Mouse (Mus musculus) brain, adult 2 months (tissue): ENCODE results near the gene Tmem88b.

Experiments
- DNase-seq: peaks from one replicate; pipeline ENCODE4 v3.0.0; 2011; ENCODE audit warnings: low read depth, low spot score

Gene Tmem88b

GRCm38 (mm10) chr4:155785819-155786218 lies at the start of gene Tmem88b:
Gene Tmem88b, minus strand, starts transcription at chr4:155785874.
- peak; percentile 88 for DNase-seq

DNA sequence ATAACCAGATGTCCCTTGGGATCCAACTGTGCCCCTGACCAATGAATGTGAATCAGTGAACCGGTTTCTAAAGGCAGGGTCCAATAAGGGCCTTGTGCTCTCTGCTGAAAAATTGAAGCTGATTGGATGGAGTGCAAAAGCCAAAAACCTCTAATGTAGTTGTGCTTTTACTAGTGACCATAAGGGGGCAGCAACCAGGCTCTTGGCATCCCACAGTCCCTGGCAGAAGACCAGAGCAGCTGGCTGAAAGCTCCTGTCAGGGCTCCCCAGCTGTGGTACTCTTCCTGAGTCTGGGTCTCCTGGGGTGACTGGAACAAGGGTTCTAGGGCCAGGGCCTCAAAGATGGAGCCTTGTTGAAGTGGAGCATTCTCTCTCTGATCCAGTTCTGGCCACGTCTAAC lies 48.2 kb upstream of the Tmem88b start:
- DNase-seq: peak; percentile 90

DNA sequence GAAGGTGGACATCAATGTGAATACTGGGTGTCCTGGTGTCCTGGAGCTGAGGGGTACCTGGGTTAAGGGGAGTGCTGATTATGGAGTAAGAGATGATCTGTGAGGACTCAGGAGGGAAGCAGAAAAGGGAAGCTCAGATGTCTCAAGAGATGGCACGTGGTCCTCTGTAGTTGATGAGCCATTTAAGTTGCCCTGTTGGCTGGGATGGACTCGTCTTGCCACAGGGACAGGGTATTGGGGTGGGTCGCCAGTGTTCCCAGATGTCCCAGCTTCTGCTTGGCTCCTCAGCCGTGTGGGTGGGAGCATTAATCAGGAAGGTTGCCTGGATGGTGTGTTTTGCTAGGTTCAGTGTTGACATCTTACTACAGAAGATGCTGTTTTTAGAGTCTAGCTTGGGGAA lies 47.6 kb upstream of the Tmem88b start:
- no peak for DNase-seq

DNA sequence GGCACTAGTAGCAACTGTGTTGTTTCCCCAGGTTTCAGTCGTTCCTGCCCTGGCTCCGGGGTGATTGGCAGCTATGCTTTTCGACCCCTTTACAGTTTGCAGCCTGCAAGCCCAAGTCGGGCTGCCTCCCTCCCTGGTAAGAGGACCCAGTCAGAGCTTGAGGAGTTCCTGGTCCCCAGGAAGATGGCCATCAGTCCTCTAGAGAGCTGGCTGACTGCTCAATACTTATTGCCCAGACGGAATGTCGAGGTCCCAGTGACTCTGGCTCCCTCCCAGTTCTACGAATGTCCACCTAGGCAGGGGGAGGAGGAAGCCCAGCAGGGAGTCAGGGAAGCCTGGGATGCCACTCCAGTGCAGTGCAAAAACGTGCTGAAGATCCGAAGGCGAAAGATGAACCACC lies 46.6 kb upstream of the Tmem88b start:
- DNase-seq: no peak

GRCm38 (mm10) chr4:155831831-155832230 lies 46.2 kb upstream of the Tmem88b start:
- no peak for DNase-seq

DNA sequence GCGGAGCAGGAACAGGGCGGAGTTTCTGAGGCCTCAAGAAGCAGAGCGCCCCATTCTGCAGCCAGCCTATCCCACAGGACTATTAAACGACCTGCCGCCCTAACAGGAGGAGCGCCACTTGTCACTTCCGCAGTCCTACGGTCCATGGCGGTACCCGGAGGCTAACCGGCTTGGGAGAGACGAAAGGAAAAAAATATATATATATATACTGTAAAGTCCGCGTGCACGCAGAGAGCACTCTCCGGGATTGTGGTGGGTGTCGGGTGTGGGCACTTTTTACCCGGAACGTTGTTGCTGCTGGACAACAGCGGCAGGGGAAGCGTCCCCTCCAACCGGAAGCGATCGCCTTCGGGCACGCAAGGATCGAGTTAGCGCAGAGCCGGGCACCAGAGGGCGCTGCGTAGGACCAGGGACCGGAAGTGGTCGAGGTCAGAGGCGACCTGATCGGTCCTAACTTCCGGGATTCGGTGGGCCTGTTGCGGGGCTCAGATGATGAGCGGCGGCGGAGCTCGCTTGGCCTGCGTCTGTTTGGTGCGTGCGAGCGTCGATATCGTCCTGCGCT lies 45.6 kb upstream of the Tmem88b start, which contains the start of gene Aurkaip1:
Aurkaip1 (plus strand) TSS at position 68 of the 562 bp plus-strand sequence.
- peak; percentile 99 for DNase-seq

DNA sequence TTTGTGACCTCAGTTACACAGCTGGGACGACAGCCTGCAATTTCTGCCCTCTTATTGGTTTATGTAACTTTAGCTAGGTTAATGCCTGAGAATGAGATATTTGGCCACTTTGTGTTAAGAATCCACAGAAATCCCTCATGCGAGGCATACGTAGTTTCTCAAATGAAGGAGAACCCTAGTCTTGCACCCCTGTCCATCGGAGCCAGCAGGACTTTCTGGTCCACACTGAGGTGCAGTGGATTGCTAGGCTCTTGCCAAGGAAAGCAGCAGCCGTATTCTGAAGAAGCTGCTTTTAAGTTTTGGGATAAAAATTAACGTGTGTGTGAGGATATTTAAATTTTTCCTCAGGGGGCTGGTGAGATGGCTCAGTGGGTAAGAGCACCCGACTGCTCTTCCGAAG lies 44.9 kb upstream of the Tmem88b start:
- no peak for DNase-seq

DNA sequence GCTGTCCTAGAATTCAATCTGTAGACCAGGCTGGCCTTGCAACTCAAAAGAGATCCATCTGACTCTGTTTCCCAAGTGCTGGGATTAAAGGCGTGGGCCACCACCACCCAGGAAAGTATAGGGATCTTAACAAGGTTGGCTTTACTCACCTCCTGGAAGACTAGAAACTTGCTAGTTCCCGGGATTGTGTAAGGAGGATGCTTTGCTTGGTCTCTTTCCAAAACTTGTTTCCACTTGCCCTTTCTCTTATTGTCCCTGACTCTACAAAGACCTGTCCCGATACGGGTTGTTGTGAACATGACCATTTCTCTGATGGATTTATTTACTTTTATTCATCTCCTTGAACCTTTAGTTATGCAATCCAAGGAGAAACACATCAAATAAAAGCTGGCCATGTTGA lies 44.2 kb upstream of the Tmem88b start:
- DNase-seq: no peak

GRCm38 (mm10) chr4:155823443-155823842 lies 37.8 kb upstream of the Tmem88b start:
- DNase-seq: no peak

DNA sequence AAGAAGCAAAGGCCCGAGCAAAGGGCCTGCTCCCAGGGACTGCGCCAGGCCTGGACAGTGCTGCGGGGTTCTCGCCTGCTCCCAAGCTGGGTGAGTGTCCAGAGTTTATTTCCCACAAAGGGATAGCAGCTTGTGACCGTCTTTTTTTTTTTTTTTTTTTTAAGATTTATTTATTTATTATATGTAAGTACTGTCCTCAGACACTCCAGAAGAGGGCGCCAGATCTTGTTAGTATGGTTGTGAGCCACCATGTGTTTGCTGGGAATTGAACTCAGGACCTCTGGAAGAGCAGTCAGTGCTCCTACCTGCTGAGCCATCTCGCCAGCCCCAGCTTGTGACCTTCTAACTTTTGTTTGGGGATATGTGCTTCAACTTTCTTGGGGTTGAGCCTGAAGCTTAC lies 35.4 kb upstream of the Tmem88b start:
- peak; percentile 35 for DNase-seq

GRCm38 (mm10) chr4:155817533-155817932 lies 31.9 kb upstream of the Tmem88b start:
- DNase-seq: no peak

GRCm38 (mm10) chr4:155812665-155813181 lies 27.0 kb upstream of the Tmem88b start:
- DNase-seq: peak; percentile 23

- peak; percentile 99 for DNase-seq
Observed at GRCm38 (mm10) chr4:155811929-155812664, 26.4 kb upstream of the Tmem88b start, which contains the start of gene Ccnl2. Gene Ccnl2, plus strand, starts transcription at chr4:155812489.

- DNase-seq: no peak
Observed at GRCm38 (mm10) chr4:155807841-155808240, 22.2 kb upstream of the Tmem88b start.

DNA sequence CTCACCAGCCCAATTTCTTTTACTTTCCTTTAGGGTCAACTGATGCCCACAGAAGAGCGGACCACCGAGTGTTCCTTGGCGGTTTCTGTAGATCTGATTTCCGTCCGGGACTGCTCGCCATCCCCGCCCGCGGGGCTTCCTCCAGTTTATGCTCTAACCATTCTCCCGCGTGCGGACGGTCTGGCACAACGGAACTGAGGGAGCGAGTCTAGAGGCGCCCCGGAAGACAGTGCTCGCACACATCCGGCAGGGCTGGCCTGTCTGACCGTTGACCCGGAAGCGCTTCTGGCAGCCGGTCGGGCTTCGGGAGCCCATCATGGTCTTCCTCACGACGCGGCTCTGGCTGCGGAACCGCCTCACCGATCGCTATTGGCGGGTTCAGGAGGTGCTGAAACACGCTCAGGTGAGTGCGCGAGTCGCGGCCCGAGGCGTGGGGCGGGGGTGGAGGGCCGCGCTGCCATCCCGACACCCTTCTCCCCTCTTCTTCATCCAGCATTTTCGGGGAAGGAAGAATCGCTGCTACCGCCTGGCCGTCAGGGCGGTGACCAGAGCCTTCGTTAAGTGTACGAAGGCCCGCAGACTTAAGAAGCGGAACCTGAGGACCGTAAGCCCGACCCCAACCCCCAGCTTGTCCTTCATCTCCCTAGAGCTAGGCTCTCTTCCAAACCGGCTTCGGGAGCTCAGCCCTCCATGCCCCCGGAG lies 17.8 kb upstream of the Tmem88b start:
- peak; percentile 98 for DNase-seq

DNA sequence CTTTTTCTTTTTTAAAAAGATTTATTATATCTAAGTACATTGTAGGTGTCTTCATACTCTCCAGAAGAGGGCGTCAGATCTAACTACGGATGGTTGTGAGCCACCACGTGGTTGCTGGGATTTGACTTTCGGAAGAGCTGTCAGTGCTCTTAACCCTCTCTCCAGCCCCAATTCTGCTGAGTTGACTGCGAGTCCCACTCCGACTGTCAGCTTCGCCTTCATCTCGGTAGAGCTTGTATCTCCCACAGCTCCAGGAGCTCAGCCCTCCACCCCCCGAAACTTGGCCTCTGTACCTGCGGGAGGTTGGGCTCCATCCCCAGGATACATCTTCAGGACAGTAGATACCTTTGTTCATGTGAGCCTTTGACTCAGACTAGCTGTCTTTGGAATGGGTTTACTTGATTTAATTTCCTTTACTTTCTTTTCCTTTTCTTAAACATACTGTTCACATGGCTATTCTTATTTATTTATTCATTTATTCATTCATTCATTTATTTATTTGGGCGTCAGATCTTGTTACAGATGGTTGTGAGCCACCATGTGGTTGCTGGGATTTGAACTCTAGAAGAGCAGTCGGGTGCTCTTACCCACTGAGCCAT lies 17.2 kb upstream of the Tmem88b start, which contains the start of gene Mrpl20:
Mrpl20 (plus strand) TSS at position 138 of the 599 bp plus-strand sequence.
- peak; percentile 65 for DNase-seq

DNA sequence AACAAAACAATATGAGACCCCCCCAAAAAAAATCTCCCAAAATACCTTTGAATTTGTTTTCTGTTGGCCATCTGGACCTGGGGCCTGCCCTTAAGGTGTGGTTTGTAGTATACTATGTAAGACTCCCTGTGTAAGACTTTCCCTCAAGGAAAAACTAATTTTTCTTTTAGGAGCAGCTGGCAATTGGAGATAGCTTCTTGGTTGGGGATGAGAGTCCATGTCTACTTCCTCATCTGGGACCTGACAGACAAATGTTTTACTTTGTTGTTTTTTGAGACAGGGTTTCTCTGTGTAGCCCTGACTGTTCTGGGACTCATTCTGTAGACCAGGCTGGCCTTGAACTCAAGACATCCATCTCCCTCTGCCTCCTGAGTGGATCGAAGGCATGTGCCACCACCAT lies 16.4 kb upstream of the Tmem88b start:
- no peak for DNase-seq

DNA sequence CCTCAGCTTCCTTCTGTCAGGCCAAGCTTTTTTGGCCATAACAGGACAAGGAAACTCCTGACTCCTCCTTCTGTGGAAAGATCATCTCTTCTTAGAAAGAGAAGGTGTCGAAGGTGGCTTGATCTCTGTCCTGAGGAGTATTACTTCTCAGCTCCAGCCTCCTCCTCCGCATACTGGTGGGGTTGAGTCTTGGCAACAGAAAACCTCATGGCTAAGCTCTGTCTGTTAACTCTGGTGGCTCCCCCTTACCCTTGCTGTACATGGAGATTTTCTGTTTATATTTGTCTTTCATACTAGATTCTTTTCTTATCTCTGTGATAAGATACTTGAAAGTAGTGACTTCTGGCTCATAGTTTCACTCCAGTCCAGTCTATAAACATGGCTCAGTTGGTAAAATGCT lies 8.1 kb upstream of the Tmem88b start:
- DNase-seq: no peak

GRCm38 (mm10) chr4:155791240-155791933 lies 5.7 kb upstream of the Tmem88b start:
- no peak for DNase-seq

- no peak for DNase-seq
Observed at GRCm38 (mm10) chr4:155790650-155791161, 5.0 kb upstream of the Tmem88b start.

- no peak for DNase-seq
Observed at GRCm38 (mm10) chr4:155790021-155790489, 4.4 kb upstream of the Tmem88b start, which contains the start of gene Ankrd65. Gene Ankrd65, plus strand, starts transcription at chr4:155790439.
